Mouse (Mus musculus) urinary bladder, adult 2 months (tissue): Measurements from ENCODE around the gene Il15. TPM values are rescaled to one million over a fixed set of nuclear protein-coding genes. Genes with fewer than 3 reads are reported as not detected.

Experiments used
- DNase-seq: peaks from one replicate; pipeline ENCODE4 v3.0.0; 2022; ENCODE audit warnings: low spot score
- polyA plus RNA-seq: library from polyadenylated mRNA; depleted of rRNA; stranded (reverse); fragments of >200 nt; gene quantifications from 2 replicates; pipeline ENCODE4 v1.2.3, GENCODE M21; 2012

Il15 gene
- polyA plus RNA-seq, 1 experiment, result 17.1 TPM

DNA sequence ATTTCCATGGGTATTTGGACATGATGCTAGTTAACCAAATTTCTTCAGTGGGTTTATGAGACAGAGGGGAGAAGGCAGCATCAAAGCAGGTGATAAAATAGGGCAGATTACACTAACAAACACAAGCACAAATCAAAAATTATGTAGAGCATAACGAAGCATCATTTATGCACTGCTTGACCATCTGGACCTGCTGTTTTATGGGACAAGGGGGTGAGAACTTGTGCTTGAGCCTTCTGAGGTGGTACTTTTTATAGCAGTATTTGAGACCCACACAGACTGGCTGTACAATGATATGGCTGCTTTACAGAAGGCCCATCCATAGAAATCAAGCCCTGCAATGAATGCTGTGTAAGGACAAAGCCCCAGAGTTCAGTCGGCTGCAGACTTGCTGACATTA lies 46.9 kb downstream of the Il15 start:
- no peak for DNase-seq

GRCm38 (mm10) chr8:82351268-82351943 lies 51.6 kb downstream of the Il15 start:
- no peak for DNase-seq

- DNase-seq, result no peak
Observed at GRCm38 (mm10) chr8:82349299-82349698, 53.7 kb downstream of the Il15 start.

- DNase-seq, result no peak
Observed at GRCm38 (mm10) chr8:82346485-82346884, 56.5 kb downstream of the Il15 start.

GRCm38 (mm10) chr8:82331675-82332234 lies 71.3 kb downstream of the Il15 start:
- no peak for DNase-seq

DNA sequence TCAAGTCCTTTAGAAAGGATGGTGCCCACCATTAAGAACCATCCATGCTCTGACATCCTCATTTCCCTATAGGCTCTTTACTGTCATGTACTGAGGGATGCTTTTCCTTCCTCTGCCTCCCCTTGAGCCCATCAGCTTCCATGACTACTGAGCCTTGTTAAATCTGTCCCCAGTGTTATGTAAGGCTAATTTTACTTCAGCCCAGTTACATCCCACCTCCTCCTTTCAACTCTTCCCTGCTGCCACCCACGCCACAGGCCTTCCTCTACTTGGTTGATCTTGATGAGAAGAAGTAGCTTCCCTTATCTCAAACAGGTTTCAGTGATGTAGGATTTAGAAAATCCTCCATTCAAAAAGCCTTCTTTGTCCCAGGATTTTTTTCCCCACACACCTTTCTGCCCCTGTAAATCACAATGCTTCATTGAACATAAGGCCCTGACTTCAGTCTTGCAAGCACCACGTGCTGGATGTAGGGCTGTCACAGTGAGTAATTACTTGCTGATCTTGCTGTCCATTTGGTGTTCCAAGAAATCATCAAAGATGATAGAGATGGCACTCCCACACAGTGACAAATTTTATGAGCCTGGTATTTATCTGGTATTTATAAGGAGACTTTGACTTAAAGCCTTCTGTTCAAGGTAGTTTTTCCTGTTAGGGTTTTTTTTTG lies 74.9 kb downstream of the Il15 start:
- DNase-seq, result no peak

DNA sequence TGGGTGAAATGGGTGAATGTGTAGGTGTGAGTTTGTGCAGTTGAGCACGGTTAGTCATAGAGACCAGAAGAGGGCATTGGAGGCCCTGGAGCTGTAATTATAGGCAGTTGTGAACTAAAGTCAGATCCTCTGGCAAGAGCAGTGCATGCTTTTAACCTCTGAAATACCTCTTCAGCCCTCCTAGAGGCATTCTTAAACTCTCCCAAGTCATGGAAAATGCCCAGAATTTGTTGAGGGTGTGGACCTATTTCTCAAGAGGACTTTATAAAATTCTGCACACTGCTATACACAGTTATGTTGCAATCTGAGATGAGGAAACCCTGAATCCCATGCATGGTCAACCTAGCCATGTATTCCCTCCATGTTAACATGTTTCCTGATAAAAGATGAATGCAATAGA lies 77.0 kb downstream of the Il15 start:
- no peak for DNase-seq

DNA sequence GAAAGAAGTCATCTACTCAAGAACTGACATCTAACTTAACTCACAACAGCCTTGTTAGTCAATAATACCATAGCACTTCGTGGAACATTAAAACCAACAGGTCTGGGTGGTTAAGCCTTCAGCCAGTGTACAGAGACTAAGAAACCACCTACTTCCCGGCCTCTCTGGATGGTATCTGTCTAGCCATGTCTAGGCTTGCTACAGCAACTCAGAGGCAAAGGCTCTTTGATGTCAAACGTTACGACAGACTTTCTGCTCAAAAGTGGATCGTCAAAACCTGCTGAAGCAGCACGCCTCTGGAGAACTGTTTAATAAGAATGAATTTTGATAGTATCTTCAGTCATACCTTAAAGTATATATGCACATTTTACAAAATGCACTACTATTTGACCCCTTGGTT lies 77.4 kb downstream of the Il15 start:
- no peak for DNase-seq

DNA sequence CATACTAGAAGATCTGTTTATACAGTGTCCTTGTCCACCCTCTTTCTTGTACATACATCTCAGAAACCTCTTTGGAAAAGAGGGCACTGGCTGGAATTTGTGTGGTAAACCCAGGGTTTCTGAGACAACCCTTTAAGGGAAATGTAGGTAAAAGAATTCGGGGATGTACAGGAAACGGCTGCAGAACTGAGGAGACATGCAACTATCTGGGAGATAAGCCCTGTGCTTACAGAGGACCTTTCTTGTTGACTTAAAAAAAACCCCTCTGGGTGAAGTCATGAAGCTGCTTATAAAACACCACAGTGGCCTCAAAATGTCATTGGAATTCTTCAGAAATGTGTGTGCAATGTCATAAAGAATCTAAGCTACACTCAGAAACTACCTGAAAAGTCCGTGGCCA lies 85.6 kb downstream of the Il15 start:
- DNase-seq, result no peak

GRCm38 (mm10) chr8:82306424-82306823 lies 96.6 kb downstream of the Il15 start:
- DNase-seq, result no peak

GRCm38 (mm10) chr8:82296256-82296655 lies 106.8 kb downstream of the Il15 start:
- no peak for DNase-seq

- no peak for DNase-seq
Observed at GRCm38 (mm10) chr8:82291659-82292058, 111.4 kb downstream of the Il15 start.

DNA sequence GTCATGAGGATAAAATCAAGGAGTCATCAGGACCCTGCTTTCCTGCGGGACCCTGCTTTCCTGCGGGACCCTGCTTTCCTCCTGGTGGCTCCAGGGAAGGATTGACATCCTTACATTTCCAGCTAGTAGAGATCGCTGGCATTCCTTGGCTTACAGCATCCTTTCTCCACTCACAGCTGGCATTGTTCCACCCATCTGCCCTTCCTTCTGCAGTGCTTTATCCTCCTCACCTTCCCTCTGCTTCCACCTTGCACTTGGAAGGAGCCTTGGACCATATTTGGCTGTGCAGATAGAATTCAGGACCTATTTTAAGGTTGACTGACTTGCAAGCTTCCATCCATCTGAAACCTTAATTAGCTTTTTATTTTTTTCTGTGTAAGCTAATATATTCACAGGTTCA lies 117.2 kb downstream of the Il15 start:
- no peak for DNase-seq

DNA sequence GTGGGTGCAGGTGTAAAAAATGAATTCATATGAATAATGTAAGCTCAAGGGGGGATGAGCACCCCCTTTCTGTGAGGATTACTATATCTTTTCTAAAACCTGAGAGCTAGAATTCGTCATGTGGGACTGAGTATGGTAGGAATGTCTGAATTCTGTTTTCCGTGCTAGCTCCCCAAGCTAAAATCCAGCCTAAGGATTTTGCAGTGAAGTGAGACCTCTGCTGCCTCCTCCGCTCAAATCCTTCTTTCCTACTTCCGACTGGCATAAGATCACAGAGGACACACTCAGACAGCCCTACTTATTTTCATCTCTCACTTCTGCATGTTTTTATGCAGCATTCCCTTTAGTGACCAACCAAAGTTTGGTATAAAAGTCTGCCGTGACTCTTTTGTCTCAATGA lies 121.0 kb downstream of the Il15 start:
- no peak for DNase-seq
